In the genomic region with DNA sequence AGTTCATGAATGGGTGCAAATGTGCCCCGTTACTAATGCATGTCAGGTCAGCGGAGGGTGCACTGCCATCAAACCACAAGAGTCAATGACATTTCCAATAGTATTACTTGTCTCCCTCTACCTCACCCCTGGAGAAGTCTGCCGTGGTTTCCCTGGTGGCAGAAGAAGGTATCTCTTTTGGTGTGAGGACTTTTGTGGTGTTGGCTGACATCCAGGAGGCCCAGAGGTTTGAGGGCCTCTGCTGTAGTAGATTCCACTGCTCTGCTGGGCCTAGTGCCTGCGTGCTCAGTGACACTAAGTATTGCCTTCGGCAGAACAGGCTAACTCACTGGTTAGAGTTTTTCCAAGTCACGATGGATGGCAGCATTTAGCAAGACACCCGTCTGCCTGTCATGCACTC, we compare ENCODE assay signal across 14 mouse cellular contexts.
DNase-seq lines count a peak whose midpoint lies in the region; ATAC-seq and TF ChIP-seq lines count a peak whose summit lies in the region.
"Had no signal": no experiment of that assay in that cellular context is flagged by ENCODE, and none has a peak within 500 bp of the region (broad histone marks: within the 10 kb centered on the region; RNA-seq: fewer than 3 reads in every experiment).

No protein-coding gene starts in this region.

- peak; percentile 41 for TF ChIP-seq CTCF in stomach, postnatal 0 days (IDR thresholded peaks at IDR 0.05; ENCODE audit: low read depth)

- 0 out of 2 replicates have a peak overlapping the region, but pooled peaks have one; percentile 35 for H3K27ac ChIP-seq in heart, embryonic 11.5 days (ENCODE audit: low read depth, low read length)
- 0 out of 2 replicates have a peak overlapping the region, but pooled peaks have one; percentile 22 for H3K27ac ChIP-seq in kidney, embryonic 15.5 days
- no peak overlapping the region for H3K27ac ChIP-seq in neural tube, embryonic 14.5 days (ENCODE audit: low read depth, low read length)
- H3K27ac ChIP-seq in neural tube, embryonic 15.5 days (replicated peaks): no peak overlapping the region
- no peak overlapping the region for H3K27ac ChIP-seq in stomach, postnatal 0 days (replicated peaks)
- H3K27ac ChIP-seq in midbrain, embryonic 13.5 days: no peak overlapping the region

- no peak overlapping the region for H3K4me2 ChIP-seq in heart, embryonic 11.5 days
- no peak overlapping the region for H3K4me2 ChIP-seq in kidney, embryonic 15.5 days
- no peak overlapping the region for H3K4me2 ChIP-seq in neural tube, embryonic 14.5 days (ENCODE audit: low read depth, low read length)
- no peak overlapping the region for H3K4me2 ChIP-seq in neural tube, embryonic 15.5 days
- no peak overlapping the region for H3K4me2 ChIP-seq in stomach, postnatal 0 days (replicated peaks; ENCODE audit: low read depth)
- H3K4me2 ChIP-seq in midbrain, embryonic 13.5 days (replicated peaks): no peak overlapping the region

- no peak for DNase-seq in heart, postnatal 14 days
- no peak for DNase-seq in kidney, postnatal 25 days
- peak; percentile 33 for DNase-seq in stomach, postnatal 0 days (ENCODE audit: low spot score)
- DNase-seq: adrenal gland, adult 8-10 months; cerebellum, adult 18-20 months; gastrocnemius, postnatal 14 days; right cerebral cortex, postnatal 25 days had no signal

- H3K9ac ChIP-seq in heart, embryonic 11.5 days (ENCODE audit: low read depth, low read length): no peak overlapping the region
- H3K9ac ChIP-seq in kidney, embryonic 15.5 days: no peak overlapping the region
- H3K9ac ChIP-seq in neural tube, embryonic 14.5 days (replicated peaks; ENCODE audit: low read depth, low read length): no peak overlapping the region
- no peak overlapping the region for H3K9ac ChIP-seq in neural tube, embryonic 15.5 days (replicated peaks)
- no peak overlapping the region for H3K9ac ChIP-seq in stomach, postnatal 0 days (ENCODE audit: low read length)
- H3K9ac ChIP-seq in midbrain, embryonic 13.5 days (replicated peaks): no peak overlapping the region

- no peak for ATAC-seq in heart, embryonic 11.5 days (replicated peaks; ENCODE audit: insufficient number of reproducible peaks, low FRiP score, low TSS enrichment)
- no peak for ATAC-seq in kidney, embryonic 15.5 days (replicated peaks; ENCODE audit: low FRiP score)
- ATAC-seq in neural tube, embryonic 14.5 days (ENCODE audit: low read depth): peak; percentile 53; the same call in 1 of the 2 replicates
- no peak for ATAC-seq in neural tube, embryonic 15.5 days (ENCODE audit: low FRiP score)
- peak; percentile 26; the same call in 1 of the 2 replicates for ATAC-seq in stomach, postnatal 0 days (ENCODE audit: low FRiP score, low TSS enrichment)
- no peak for ATAC-seq in midbrain, embryonic 13.5 days
- ATAC-seq: forebrain, embryonic 16.5 days; intestine, embryonic 16.5 days had no signal

- intact Hi-C loops in heart, postnatal 14 days (cut with DNase I): no loop called here

- H3K4me1 ChIP-seq in heart, embryonic 11.5 days (ENCODE audit: control insufficient read depth, insufficient read depth, low read length): peaks cover 11% of the 10 kb centered on the region
- peaks cover 77% of the 10 kb centered on the region for H3K4me1 ChIP-seq in kidney, embryonic 15.5 days
- no peaks in the 10 kb centered on the region for H3K4me1 ChIP-seq in neural tube, embryonic 14.5 days (ENCODE audit: control insufficient read depth, insufficient read depth, low read length)
- H3K4me1 ChIP-seq in neural tube, embryonic 15.5 days: no peaks in the 10 kb centered on the region; the same call in 1 of the 2 replicates
- H3K4me1 ChIP-seq in stomach, postnatal 0 days (replicated peaks; ENCODE audit: control insufficient read depth, insufficient read depth): 0 out of 2 replicates have a peak, but pooled peaks cover 2% of the 10 kb centered on the region
- H3K4me1 ChIP-seq in midbrain, embryonic 13.5 days (replicated peaks): peaks cover 5% of the 10 kb centered on the region; the same call in 1 of the 2 replicates

- H3K36me3 ChIP-seq in heart, embryonic 11.5 days (ENCODE audit: control insufficient read depth, insufficient read depth, low read length): no peaks in the 10 kb centered on the region
- H3K36me3 ChIP-seq in kidney, embryonic 15.5 days: peaks cover 26% of the 10 kb centered on the region; the same call in 1 of the 2 replicates
- no peaks in the 10 kb centered on the region for H3K36me3 ChIP-seq in neural tube, embryonic 14.5 days (ENCODE audit: control insufficient read depth, insufficient read depth, low read length)
- 0 out of 2 replicates have a peak, but pooled peaks cover 6% of the 10 kb centered on the region for H3K36me3 ChIP-seq in neural tube, embryonic 15.5 days
- H3K36me3 ChIP-seq in stomach, postnatal 0 days (ENCODE audit: control insufficient read depth, insufficient read depth, low read length): no peaks in the 10 kb centered on the region
- peaks cover 7% of the 10 kb centered on the region for H3K36me3 ChIP-seq in midbrain, embryonic 13.5 days

- 62% methylated on average over 7 of the region's 7 CpGs for WGBS in heart, embryonic 11.5 days (ENCODE audit: insufficient replicate concordance)
- WGBS in kidney, embryonic 15.5 days: 77% methylated on average over 7 of the region's 7 CpGs
- WGBS in neural tube, embryonic 14.5 days: 70% methylated on average over 7 of the region's 7 CpGs
- 72% methylated on average over 7 of the region's 7 CpGs for WGBS in neural tube, embryonic 15.5 days
- 76% methylated on average over 7 of the region's 7 CpGs for WGBS in stomach, postnatal 0 days
- 87% methylated on average over 7 of the region's 7 CpGs for WGBS in midbrain, embryonic 13.5 days

- H3K9me3 ChIP-seq in heart, embryonic 11.5 days (replicated peaks; ENCODE audit: control insufficient read depth, low read length): no peaks in the 10 kb centered on the region
- no peaks in the 10 kb centered on the region for H3K9me3 ChIP-seq in kidney, embryonic 15.5 days (replicated peaks)
- H3K9me3 ChIP-seq in neural tube, embryonic 14.5 days (ENCODE audit: control insufficient read depth, low read length): no peaks in the 10 kb centered on the region
- H3K9me3 ChIP-seq in neural tube, embryonic 15.5 days (replicated peaks): no peaks in the 10 kb centered on the region
- no peaks in the 10 kb centered on the region for H3K9me3 ChIP-seq in stomach, postnatal 0 days (ENCODE audit: control insufficient read depth, low read length)
- H3K9me3 ChIP-seq in midbrain, embryonic 13.5 days: no peaks in the 10 kb centered on the region

- no peak overlapping the region for H3K4me3 ChIP-seq in heart, embryonic 11.5 days (ENCODE audit: low read depth, low read length)
- H3K4me3 ChIP-seq in kidney, embryonic 15.5 days (replicated peaks): no peak overlapping the region
- H3K4me3 ChIP-seq in neural tube, embryonic 14.5 days (ENCODE audit: low read depth, low read length): no peak overlapping the region
- no peak overlapping the region for H3K4me3 ChIP-seq in neural tube, embryonic 15.5 days (replicated peaks)
- no peak overlapping the region for H3K4me3 ChIP-seq in stomach, postnatal 0 days (ENCODE audit: low read depth, low read length)
- H3K4me3 ChIP-seq in midbrain, embryonic 13.5 days (replicated peaks): no peak overlapping the region

- H3K27me3 ChIP-seq in heart, embryonic 11.5 days (ENCODE audit: control insufficient read depth, insufficient read depth, low read length): no peaks in the 10 kb centered on the region
- H3K27me3 ChIP-seq in kidney, embryonic 15.5 days: no peaks in the 10 kb centered on the region
- no peaks in the 10 kb centered on the region for H3K27me3 ChIP-seq in neural tube, embryonic 14.5 days (ENCODE audit: control insufficient read depth, insufficient read depth, low read length)
- H3K27me3 ChIP-seq in neural tube, embryonic 15.5 days (replicated peaks): no peaks in the 10 kb centered on the region
- no peaks in the 10 kb centered on the region for H3K27me3 ChIP-seq in stomach, postnatal 0 days (ENCODE audit: control insufficient read depth, insufficient read depth, low read length)
- no peaks in the 10 kb centered on the region for H3K27me3 ChIP-seq in midbrain, embryonic 13.5 days

- TF ChIP-seq EP300 in stomach, postnatal 0 days (optimal IDR thresholded peaks at IDR 0.05): no peak

Comparison
In these comparisons a context has a peak if more than half of its experiments do, and no peak if none do; other contexts are left out.
1. ATAC-seq: peak in neural tube, embryonic 14.5 days (single experiment) and stomach, postnatal 0 days (single experiment); none in heart, embryonic 11.5 days (single experiment), kidney, embryonic 15.5 days (single experiment), neural tube, embryonic 15.5 days (single experiment) and midbrain, embryonic 13.5 days (single experiment).
2. H3K27ac ChIP-seq: peak in heart, embryonic 11.5 days (single experiment) and kidney, embryonic 15.5 days (single experiment); none in neural tube, embryonic 14.5 days (single experiment), neural tube, embryonic 15.5 days (single experiment), stomach, postnatal 0 days (single experiment) and midbrain, embryonic 13.5 days (single experiment).